ENCODE assay signal across 13 mouse cellular contexts in genomic region chr2:163596873-163597155, GRCm38 (mm10). TPM values are rescaled to one million over a fixed set of nuclear protein-coding genes. Genes with fewer than 3 reads are reported as not detected.
DNase-seq lines count a peak whose midpoint lies in the region; ATAC-seq and TF ChIP-seq lines count a peak whose summit lies in the region.
"Had no signal": no experiment of that assay in that cellular context is flagged by ENCODE, and none has a peak within 500 bp of the region (broad histone marks: within the 10 kb centered on the region; RNA-seq: fewer than 3 reads in every experiment).

No protein-coding gene starts in this region.

- intact Hi-C loops in gastrocnemius, adult 2 months (cut with DNase I), result loop anchor here (10.0 kb wide), 1 partner anchor 142 kb away; no protein-coding TSS in a partner anchor

- H3K9ac ChIP-seq in midbrain, embryonic 11.5 days (ENCODE audit: low read length), result no peak overlapping the region
- no peak overlapping the region for H3K9ac ChIP-seq in stomach, postnatal 0 days (ENCODE audit: low read length)
- H3K9ac ChIP-seq: liver, embryonic 13.5 days had no signal

- H3K4me3 ChIP-seq in gastrocnemius, adult 2 months, result no peak overlapping the region
- no peak overlapping the region for H3K4me3 ChIP-seq in kidney, adult 2 months (ENCODE audit: insufficient read depth, low read depth, low read length)
- H3K4me3 ChIP-seq in midbrain, embryonic 11.5 days (ENCODE audit: low read depth, low read length), result no peak overlapping the region
- H3K4me3 ChIP-seq in midbrain, embryonic 10.5 days, result no peak overlapping the region
- H3K4me3 ChIP-seq in stomach, postnatal 0 days (ENCODE audit: low read depth, low read length), result no peak overlapping the region
- H3K4me3 ChIP-seq: liver, embryonic 13.5 days had no signal

- H3K27me3 ChIP-seq in kidney, adult 2 months (replicated peaks; ENCODE audit: control insufficient read depth, insufficient read depth, low read length), result no peaks in the 10 kb centered on the region
- no peaks in the 10 kb centered on the region for H3K27me3 ChIP-seq in midbrain, embryonic 11.5 days (ENCODE audit: control insufficient read depth, insufficient read depth, low read length)
- no peaks in the 10 kb centered on the region for H3K27me3 ChIP-seq in midbrain, embryonic 10.5 days (ENCODE audit: low read depth, poor library complexity, severe bottlenecking)
- H3K27me3 ChIP-seq in stomach, postnatal 0 days (ENCODE audit: control insufficient read depth, insufficient read depth, low read length), result no peaks in the 10 kb centered on the region
- H3K27me3 ChIP-seq: liver, embryonic 13.5 days had no signal

- peaks cover 33% of the 10 kb centered on the region for H3K4me1 ChIP-seq in kidney, adult 2 months (ENCODE audit: control insufficient read depth, insufficient read depth, low read length)
- no peaks in the 10 kb centered on the region; the same call in 1 of the 2 replicates for H3K4me1 ChIP-seq in midbrain, embryonic 11.5 days (ENCODE audit: control insufficient read depth, insufficient read depth, low read length)
- peaks cover 8% of the 10 kb centered on the region for H3K4me1 ChIP-seq in midbrain, embryonic 10.5 days
- no peaks in the 10 kb centered on the region for H3K4me1 ChIP-seq in stomach, postnatal 0 days (replicated peaks; ENCODE audit: control insufficient read depth, insufficient read depth)

- no peak for TF ChIP-seq EP300 in stomach, postnatal 0 days (optimal IDR thresholded peaks at IDR 0.05)

- H3K4me2 ChIP-seq in midbrain, embryonic 11.5 days, result no peak overlapping the region
- H3K4me2 ChIP-seq in stomach, postnatal 0 days (replicated peaks; ENCODE audit: low read depth), result no peak overlapping the region
- H3K4me2 ChIP-seq: liver, embryonic 13.5 days had no signal

- no peak for ATAC-seq in midbrain, embryonic 11.5 days (ENCODE audit: low FRiP score)
- no peak for ATAC-seq in stomach, postnatal 0 days (ENCODE audit: low FRiP score, low TSS enrichment)
- ATAC-seq: forebrain, embryonic 16.5 days; hindbrain, embryonic 16.5 days had no signal

- H3K27ac ChIP-seq in gastrocnemius, adult 2 months, result peak overlapping the region; percentile 86
- H3K27ac ChIP-seq in kidney, adult 2 months (ENCODE audit: insufficient read depth, low read depth, low read length), result peak overlapping the region; percentile 75
- no peak overlapping the region for H3K27ac ChIP-seq in midbrain, embryonic 11.5 days (ENCODE audit: low read depth, low read length)
- H3K27ac ChIP-seq in midbrain, embryonic 10.5 days (replicated peaks), result no peak overlapping the region
- peak overlapping the region; percentile 71 for H3K27ac ChIP-seq in stomach, postnatal 0 days (replicated peaks)
- H3K27ac ChIP-seq: liver, embryonic 13.5 days had no signal

- no peaks in the 10 kb centered on the region for H3K36me3 ChIP-seq in kidney, adult 2 months (ENCODE audit: control insufficient read depth, insufficient read depth, low read length)
- no peaks in the 10 kb centered on the region for H3K36me3 ChIP-seq in midbrain, embryonic 11.5 days (ENCODE audit: control insufficient read depth, insufficient read depth, low read length)
- no peaks in the 10 kb centered on the region for H3K36me3 ChIP-seq in midbrain, embryonic 10.5 days
- no peaks in the 10 kb centered on the region for H3K36me3 ChIP-seq in stomach, postnatal 0 days (ENCODE audit: control insufficient read depth, insufficient read depth, low read length)
- H3K36me3 ChIP-seq: liver, embryonic 13.5 days had no signal

- WGBS in kidney, adult 2 months, result 55% methylated on average over 3 of the region's 3 CpGs
- 70% methylated on average over 3 of the region's 3 CpGs for WGBS in midbrain, embryonic 11.5 days
- 75% methylated on average over 3 of the region's 3 CpGs for WGBS in midbrain, embryonic 10.5 days
- 64% methylated on average over 3 of the region's 3 CpGs for WGBS in stomach, postnatal 0 days

- no peak for TF ChIP-seq CTCF in gastrocnemius, adult 2 months (IDR thresholded peaks at IDR 0.05)
- no peak for TF ChIP-seq CTCF in kidney, adult 2 months (conservative IDR thresholded peaks at IDR 0.05; ENCODE audit: insufficient read depth, insufficient read length, low read depth, low read length)
- no peak for TF ChIP-seq CTCF in stomach, postnatal 0 days (IDR thresholded peaks at IDR 0.05; ENCODE audit: low read depth)

- no peak for DNase-seq in gastrocnemius, adult 2 months
- no peak for DNase-seq in gastrocnemius, postnatal 25 days
- no peak for DNase-seq in kidney, adult 2 months
- no peak for DNase-seq in kidney, postnatal 4 days
- peak; percentile 69 for DNase-seq in midbrain, embryonic 11.5 days (ENCODE audit: low spot score, missing footprints)
- DNase-seq in midbrain, embryonic 10.5 days (ENCODE audit: low spot score), result no peak
- DNase-seq in stomach, postnatal 0 days (ENCODE audit: low spot score), result no peak
- DNase-seq in adrenal gland, postnatal 36 days, result no peak
- DNase-seq: adrenal gland, postnatal 10 days; gastrocnemius, postnatal 14 days; liver, embryonic 13.5 days had no signal

- no peak for TF ChIP-seq POLR2A in kidney, adult 2 months (IDR thresholded peaks at IDR 0.05; ENCODE audit: low read depth, low read length)

- no peaks in the 10 kb centered on the region for H3K9me3 ChIP-seq in midbrain, embryonic 11.5 days (ENCODE audit: control insufficient read depth, low read length)
- no peaks in the 10 kb centered on the region for H3K9me3 ChIP-seq in midbrain, embryonic 10.5 days (replicated peaks)
- H3K9me3 ChIP-seq in stomach, postnatal 0 days (ENCODE audit: control insufficient read depth, low read length), result no peaks in the 10 kb centered on the region
- H3K9me3 ChIP-seq: liver, embryonic 13.5 days had no signal

RNA-seq across cellular contexts. Expression of gene Ttpal, which starts 5.3 kb away (rescaled TPM):
- 1 to 10 TPM; 3.4 to 5.3 TPM for total RNA-seq in gastrocnemius, adult 2 months (2021)
- 1 to 10 TPM; 4.8 to 5.6 TPM for total RNA-seq in gastrocnemius, postnatal 25 days (2021)
- 11.3 and 12.0 TPM in 2 replicates for polyA plus RNA-seq in kidney, adult 2 months (2012; rRNA removed)
- 39.9 and 44.5 TPM in 2 replicates for polyA plus RNA-seq in midbrain, embryonic 11.5 days (2014; fragmentation: Nextera tagmentation; extraction: Ambion mirVana)
- polyA plus RNA-seq in midbrain, embryonic 10.5 days (2016; fragmentation: Nextera tagmentation; extraction: Ambion mirVana), result 29.9 and 38.4 TPM in 2 replicates
- 19.9 and 20.8 TPM in 2 replicates for polyA plus RNA-seq in stomach, postnatal 0 days (2015; fragmentation: Nextera tagmentation; extraction: Ambion mirVana)
- total RNA-seq in adrenal gland, postnatal 36 days (2021), result 10 to 100 TPM; 22.7 to 34.8 TPM

RNA-seq across cellular contexts. Expression of gene Serinc3, which starts 48.1 kb away (rescaled TPM):
- 100 to 1,000 TPM; 118 to 147 TPM for total RNA-seq in gastrocnemius, adult 2 months (2021)
- total RNA-seq in gastrocnemius, postnatal 25 days (2021), result 100 to 1,000 TPM in 1 of 2 experiments, 10 to 100 TPM in 1; 97.5 to 115 TPM
- polyA plus RNA-seq in kidney, adult 2 months (2012; rRNA removed), result 340 and 357 TPM in 2 replicates
- polyA plus RNA-seq in midbrain, embryonic 11.5 days (2014; fragmentation: Nextera tagmentation; extraction: Ambion mirVana), result 35.0 and 38.8 TPM in 2 replicates
- 24.7 and 28.7 TPM in 2 replicates for polyA plus RNA-seq in midbrain, embryonic 10.5 days (2016; fragmentation: Nextera tagmentation; extraction: Ambion mirVana)
- polyA plus RNA-seq in stomach, postnatal 0 days (2015; fragmentation: Nextera tagmentation; extraction: Ambion mirVana), result 35.8 and 36.4 TPM in 2 replicates
- 100 to 1,000 TPM; 565 to 629 TPM for total RNA-seq in adrenal gland, postnatal 36 days (2021)

Comparison
In these comparisons a context has a peak if more than half of its experiments do, and no peak if none do; other contexts are left out.
1. H3K27ac ChIP-seq: peak in gastrocnemius, adult 2 months (single experiment), kidney, adult 2 months (single experiment) and stomach, postnatal 0 days (single experiment); none in midbrain, embryonic 11.5 days (single experiment) and midbrain, embryonic 10.5 days (single experiment).